Mouse (Mus musculus): ENCODE measurements around the gene Strbp. TPM values are rescaled to one million over a fixed set of nuclear protein-coding genes. Genes with fewer than 3 reads are reported as not detected.

The Strbp gene
- polyA plus RNA-seq, 1 experiment from 2014 or later: 33.4 TPM

- no peak overlapping the region for H3K27ac ChIP-seq (ENCODE audit: low read length)
- H3K9me3 ChIP-seq (ENCODE audit: control insufficient read depth, low read length): no peaks in the 10 kb centered on the region
- H3K9ac ChIP-seq (ENCODE audit: low read length): no peak overlapping the region
- no peak overlapping the region for H3K4me2 ChIP-seq (ENCODE audit: low read depth, low read length)
- 81% methylated on average over 2 of the region's 2 CpGs for WGBS
- no peak overlapping the region for H3K4me3 ChIP-seq (ENCODE audit: low read length)
- H3K36me3 ChIP-seq (ENCODE audit: control insufficient read depth, insufficient read depth, low read length): peaks cover 43% of the 10 kb centered on the region
- no peaks in the 10 kb centered on the region for H3K27me3 ChIP-seq (ENCODE audit: control insufficient read depth, insufficient read depth, low read depth, low read length)
- no peaks in the 10 kb centered on the region for H3K4me1 ChIP-seq (replicated peaks; ENCODE audit: control insufficient read depth, insufficient read depth, low read length)
- no peak for ATAC-seq (ENCODE audit: low read depth)
Observed at GRCm38 (mm10) chr2:37556366-37556765, 147.3 kb downstream of the Strbp start.

DNA sequence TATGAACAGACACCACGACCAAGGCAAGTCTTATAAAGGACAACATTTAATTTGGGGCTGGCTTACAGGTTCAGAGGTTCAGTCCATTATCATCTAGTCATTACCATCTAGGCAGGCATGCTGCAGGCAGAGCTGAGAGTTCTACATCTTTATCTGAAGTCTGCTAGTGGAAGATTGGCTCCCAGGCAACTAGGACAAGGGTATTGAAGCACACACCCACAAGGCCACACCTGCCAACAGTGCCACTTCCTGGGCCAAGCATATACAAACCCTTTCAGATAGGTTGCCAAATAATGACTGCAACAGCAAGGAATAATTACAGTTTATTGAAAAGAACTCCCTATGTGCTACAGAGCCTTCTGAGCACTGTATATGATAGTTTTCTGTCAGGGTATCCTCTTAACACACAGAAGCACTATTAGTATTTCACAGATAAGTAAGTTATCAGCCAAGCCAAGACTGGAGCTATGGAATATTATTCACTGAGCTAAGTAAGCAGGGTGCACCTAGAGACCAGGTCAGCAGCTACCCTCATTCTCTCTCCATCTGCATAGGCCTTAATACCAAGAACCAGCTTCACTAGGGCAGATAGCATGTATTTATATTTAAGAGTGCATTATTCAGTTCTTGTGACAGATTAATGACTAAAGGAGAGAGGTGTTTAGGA is 154.2 kb downstream of the Strbp start:
- no peak for ATAC-seq (ENCODE audit: low read depth)
- no peak overlapping the region for H3K9ac ChIP-seq (ENCODE audit: low read length)
- WGBS: 81% methylated on average over 1 of the region's 1 CpGs

DNA sequence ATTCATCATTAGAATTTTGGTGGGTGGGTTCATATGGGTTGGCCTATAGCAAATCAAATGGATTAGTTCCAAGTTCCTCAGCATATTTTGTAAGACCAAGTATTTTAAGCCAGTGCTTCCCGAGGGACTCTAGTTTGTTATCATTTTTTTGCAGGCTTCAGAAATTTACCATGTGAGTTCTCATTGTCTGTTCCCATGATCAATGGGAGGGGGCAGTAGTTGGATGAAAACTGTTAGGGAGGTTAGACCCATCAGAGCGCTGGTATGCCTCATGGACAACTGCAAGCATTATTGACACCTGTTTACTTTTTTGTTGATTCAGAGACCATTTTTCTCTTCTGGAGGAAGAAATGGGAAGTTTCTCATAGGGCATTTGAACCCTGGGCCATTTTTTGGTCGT is 172.0 kb downstream of the Strbp start:
- ATAC-seq (ENCODE audit: low read depth): no peak
- no peak overlapping the region for H3K27ac ChIP-seq (ENCODE audit: low read length)

More for the DNA sequence above, 154.2 kb downstream of the Strbp start:
- Histone ChIP-seq H3K9me3 (ENCODE audit: control insufficient read depth, low read length) (no peaks in the 10 kb centered on the region), H3K27me3 (ENCODE audit: control insufficient read depth, insufficient read depth, low read depth, low read length) (no peaks in the 10 kb centered on the region), H3K4me1 (replicated peaks; ENCODE audit: control insufficient read depth, insufficient read depth, low read length) (no peaks in the 10 kb centered on the region), H3K27ac (ENCODE audit: low read length) (no peak overlapping the region), H3K36me3 (ENCODE audit: control insufficient read depth, insufficient read depth, low read length) (peaks cover 17% of the 10 kb centered on the region), H3K4me2 (ENCODE audit: low read depth, low read length) (no peak overlapping the region), H3K4me3 (ENCODE audit: low read length) (no peak overlapping the region)

GRCm38 (mm10) chr2:37530766-37531165 is 172.9 kb downstream of the Strbp start:
- no peak for ATAC-seq (ENCODE audit: low read depth)
- Histone ChIP-seq H3K9me3 (ENCODE audit: control insufficient read depth, low read length) (no peaks in the 10 kb centered on the region), H3K9ac (ENCODE audit: low read length) (no peak overlapping the region), H3K36me3 (ENCODE audit: control insufficient read depth, insufficient read depth, low read length) (peaks cover 5% of the 10 kb centered on the region), H3K4me2 (ENCODE audit: low read depth, low read length) (no peak overlapping the region), H3K27ac (ENCODE audit: low read length) (no peak overlapping the region), H3K27me3 (ENCODE audit: control insufficient read depth, insufficient read depth, low read depth, low read length) (no peaks in the 10 kb centered on the region), H3K4me3 (ENCODE audit: low read length) (no peak overlapping the region), H3K4me1 (replicated peaks; ENCODE audit: control insufficient read depth, insufficient read depth, low read length) (peaks cover 4% of the 10 kb centered on the region)
- 85% methylated on average over 1 of the region's 1 CpGs for WGBS

More for the DNA sequence above, 172.0 kb downstream of the Strbp start:
- H3K4me3 ChIP-seq (ENCODE audit: low read length): no peak overlapping the region
- H3K9me3 ChIP-seq (ENCODE audit: control insufficient read depth, low read length): no peaks in the 10 kb centered on the region
- H3K4me1 ChIP-seq (replicated peaks; ENCODE audit: control insufficient read depth, insufficient read depth, low read length): peaks cover 4% of the 10 kb centered on the region
- no peaks in the 10 kb centered on the region for H3K27me3 ChIP-seq (ENCODE audit: control insufficient read depth, insufficient read depth, low read depth, low read length)
- peaks cover 5% of the 10 kb centered on the region for H3K36me3 ChIP-seq (ENCODE audit: control insufficient read depth, insufficient read depth, low read length)
- H3K9ac ChIP-seq (ENCODE audit: low read length): no peak overlapping the region
- WGBS: 68% methylated on average over 3 of the region's 3 CpGs
- no peak overlapping the region for H3K4me2 ChIP-seq (ENCODE audit: low read depth, low read length)

DNA sequence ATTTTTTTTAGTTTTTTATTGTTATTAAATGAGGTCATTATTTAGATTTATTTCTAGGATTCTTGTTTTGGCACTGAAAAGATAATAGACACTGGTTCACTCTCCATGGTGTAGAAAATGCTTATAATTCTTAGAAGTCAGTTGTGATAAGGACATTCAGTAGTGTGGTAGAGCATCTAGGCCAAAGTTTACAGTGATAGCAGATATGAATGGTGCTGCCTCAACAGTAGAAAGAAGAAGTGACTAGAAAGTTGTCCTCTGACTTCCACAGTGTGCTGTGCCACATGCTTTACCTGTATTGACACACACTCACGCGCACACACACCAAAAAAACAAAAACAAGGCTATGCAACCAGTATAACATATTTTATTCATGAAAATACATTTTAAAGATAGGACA is 174.3 kb downstream of the Strbp start:
- Histone ChIP-seq H3K9me3 (ENCODE audit: control insufficient read depth, low read length) (no peaks in the 10 kb centered on the region), H3K4me2 (ENCODE audit: low read depth, low read length) (no peak overlapping the region), H3K27ac (ENCODE audit: low read length) (no peak overlapping the region), H3K27me3 (ENCODE audit: control insufficient read depth, insufficient read depth, low read depth, low read length) (no peaks in the 10 kb centered on the region), H3K4me3 (ENCODE audit: low read length) (no peak overlapping the region), H3K36me3 (ENCODE audit: control insufficient read depth, insufficient read depth, low read length) (peaks cover 2% of the 10 kb centered on the region), H3K9ac (ENCODE audit: low read length) (no peak overlapping the region), H3K4me1 (replicated peaks; ENCODE audit: control insufficient read depth, insufficient read depth, low read length) (peaks cover 4% of the 10 kb centered on the region)
- no peak for ATAC-seq (ENCODE audit: low read depth)
- WGBS: 92% methylated on average over 2 of the region's 2 CpGs

GRCm38 (mm10) chr2:37527587-37527986 is 176.1 kb downstream of the Strbp start:
- Histone ChIP-seq H3K9ac (ENCODE audit: low read length) (no peak overlapping the region), H3K4me3 (ENCODE audit: low read length) (no peak overlapping the region), H3K9me3 (ENCODE audit: control insufficient read depth, low read length) (no peaks in the 10 kb centered on the region), H3K27ac (ENCODE audit: low read length) (peak overlapping the region; percentile 44; the same call in 1 of the 2 replicates), H3K36me3 (ENCODE audit: control insufficient read depth, insufficient read depth, low read length) (no peaks in the 10 kb centered on the region; the same call in 1 of the 2 replicates), H3K4me1 (replicated peaks; ENCODE audit: control insufficient read depth, insufficient read depth, low read length) (peaks cover 4% of the 10 kb centered on the region), H3K4me2 (ENCODE audit: low read depth, low read length) (no peak overlapping the region), H3K27me3 (ENCODE audit: control insufficient read depth, insufficient read depth, low read depth, low read length) (no peaks in the 10 kb centered on the region)
- no peak for ATAC-seq (ENCODE audit: low read depth)

DNA sequence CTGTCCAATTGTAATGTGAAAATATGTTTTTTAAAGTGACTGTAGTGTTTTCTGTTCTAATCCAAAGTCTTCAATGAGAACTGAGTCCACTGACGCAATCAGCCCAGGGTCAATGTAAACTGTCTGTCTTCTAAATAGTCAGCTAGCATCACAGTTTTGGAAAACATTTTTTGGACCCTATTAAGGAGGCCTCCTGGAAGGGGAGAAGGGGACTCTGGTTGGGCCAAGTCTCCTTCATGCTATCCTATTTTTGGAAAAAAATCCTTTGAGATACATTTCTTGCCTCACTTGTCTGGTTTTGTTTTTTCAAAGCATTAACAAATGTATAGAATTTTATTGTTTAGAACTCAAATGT is 184.4 kb downstream of the Strbp start:
- WGBS: 53% methylated on average over 1 of the region's 1 CpGs

GRCm38 (mm10) chr2:37518561-37519285 is 184.9 kb downstream of the Strbp start:
- Histone ChIP-seq H3K4me3 (ENCODE audit: low read length) (no peak overlapping the region), H3K27me3 (ENCODE audit: control insufficient read depth, insufficient read depth, low read depth, low read length) (no peaks in the 10 kb centered on the region), H3K9me3 (ENCODE audit: control insufficient read depth, low read length) (no peaks in the 10 kb centered on the region), H3K27ac (ENCODE audit: low read length) (no peak overlapping the region), H3K9ac (ENCODE audit: low read length) (no peak overlapping the region), H3K36me3 (ENCODE audit: control insufficient read depth, insufficient read depth, low read length) (peaks cover 3% of the 10 kb centered on the region; the same call in 1 of the 2 replicates), H3K4me1 (replicated peaks; ENCODE audit: control insufficient read depth, insufficient read depth, low read length) (peaks cover 4% of the 10 kb centered on the region), H3K4me2 (ENCODE audit: low read depth, low read length) (no peak overlapping the region)
- peak; percentile 86 for ATAC-seq (ENCODE audit: low read depth)
- WGBS: 60% methylated on average over 4 of the region's 4 CpGs

More for the DNA sequence above, 184.4 kb downstream of the Strbp start:
- Histone ChIP-seq H3K4me1 (replicated peaks; ENCODE audit: control insufficient read depth, insufficient read depth, low read length) (peaks cover 4% of the 10 kb centered on the region), H3K9me3 (ENCODE audit: control insufficient read depth, low read length) (no peaks in the 10 kb centered on the region), H3K27ac (ENCODE audit: low read length) (no peak overlapping the region), H3K9ac (ENCODE audit: low read length) (no peak overlapping the region), H3K36me3 (ENCODE audit: control insufficient read depth, insufficient read depth, low read length) (peaks cover 3% of the 10 kb centered on the region; the same call in 1 of the 2 replicates), H3K4me2 (ENCODE audit: low read depth, low read length) (no peak overlapping the region), H3K4me3 (ENCODE audit: low read length) (no peak overlapping the region), H3K27me3 (ENCODE audit: control insufficient read depth, insufficient read depth, low read depth, low read length) (no peaks in the 10 kb centered on the region)
- ATAC-seq (ENCODE audit: low read depth): peak; percentile 88

GRCm38 (mm10) chr2:37516922-37517462 is 186.7 kb downstream of the Strbp start:
- H3K4me2 ChIP-seq (ENCODE audit: low read depth, low read length): no peak overlapping the region
- H3K9me3 ChIP-seq (ENCODE audit: control insufficient read depth, low read length): no peaks in the 10 kb centered on the region
- H3K36me3 ChIP-seq (ENCODE audit: control insufficient read depth, insufficient read depth, low read length): peaks cover 8% of the 10 kb centered on the region; the same call in 1 of the 2 replicates
- H3K4me1 ChIP-seq (replicated peaks; ENCODE audit: control insufficient read depth, insufficient read depth, low read length): peaks cover 4% of the 10 kb centered on the region
- H3K9ac ChIP-seq (ENCODE audit: low read length): no peak overlapping the region
- 42% methylated on average over 4 of the region's 4 CpGs for WGBS
- ATAC-seq (ENCODE audit: low read depth): no peak; the same call in 1 of the 2 replicates
- peak overlapping the region; percentile 11 for H3K4me3 ChIP-seq (ENCODE audit: low read length)
- no peak overlapping the region for H3K27ac ChIP-seq (ENCODE audit: low read length)
- no peaks in the 10 kb centered on the region for H3K27me3 ChIP-seq (ENCODE audit: control insufficient read depth, insufficient read depth, low read depth, low read length)
